Mouse (Mus musculus): ENCODE results near the gene Slc22a30. TPM values are rescaled to one million over a fixed set of nuclear protein-coding genes. Genes with fewer than 3 reads are reported as not detected.
"Not testable (repeated sequence)": the region's sequence is repeated elsewhere in the genome, so short reads cannot be mapped to it uniquely, and the experiment has no call there.

The Slc22a30 gene
- polyA plus RNA-seq (2015; fragmentation: Nextera tagmentation; extraction: Ambion mirVana): 0.18 TPM in 2 replicates

DNA sequence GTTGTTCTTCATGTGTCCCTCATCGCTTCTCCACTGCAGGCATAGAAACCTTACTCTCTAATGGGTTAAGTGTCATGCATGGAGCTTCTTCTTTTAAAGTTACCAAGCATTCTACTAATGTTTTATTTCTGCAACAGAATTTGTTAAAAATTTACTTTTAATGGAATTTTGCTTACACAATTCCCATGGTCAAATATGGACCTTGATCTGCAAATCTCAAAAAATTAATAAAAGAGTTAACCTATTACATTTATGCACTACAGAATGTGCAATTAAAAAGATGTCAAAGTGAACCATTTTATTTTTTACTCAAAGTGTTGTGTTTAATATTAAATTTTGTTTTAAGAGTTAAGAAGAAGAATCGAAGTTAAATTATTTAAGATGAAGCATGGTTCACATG is at the start of gene Slc22a30:
Slc22a30 (minus strand) TSS at position 101 of the 400 bp plus-strand sequence.
- H3K36me3 ChIP-seq (replicated peaks; ENCODE audit: insufficient read depth, low read length); H3K4me1 ChIP-seq (ENCODE audit: insufficient read depth); H3K4me3 ChIP-seq (ENCODE audit: low read depth, low read length); ATAC-seq; DNase-seq; H3K4me2 ChIP-seq (ENCODE audit: low read depth, low read length); H3K9ac ChIP-seq (replicated peaks); H3K27ac ChIP-seq (ENCODE audit: low read depth); H3K27me3 ChIP-seq (ENCODE audit: insufficient read depth, low read length); H3K9me3 ChIP-seq (ENCODE audit: low read length): not testable (repeated sequence)
- 88% methylated on average over 1 of the region's 2 CpGs for WGBS (ENCODE audit: insufficient replicate concordance)

GRCm38 (mm10) chr19:8448321-8448720 is 43.4 kb upstream of the Slc22a30 start:
- H3K4me2 ChIP-seq (ENCODE audit: low read depth, low read length): no peak overlapping the region
- H3K4me1 ChIP-seq (ENCODE audit: insufficient read depth): no peaks in the 10 kb centered on the region
- no peak for TF ChIP-seq EP300 (IDR thresholded peaks at IDR 0.05; ENCODE audit: low read depth)
- TF ChIP-seq CTCF (IDR thresholded peaks at IDR 0.05; ENCODE audit: low read depth): no peak
- DNase-seq: no peak
- H3K27me3 ChIP-seq (ENCODE audit: insufficient read depth, low read length): no peaks in the 10 kb centered on the region
- no peak overlapping the region for H3K9ac ChIP-seq (replicated peaks)
- no peak for ATAC-seq
- no peak overlapping the region for H3K27ac ChIP-seq (ENCODE audit: low read depth)
- no peaks in the 10 kb centered on the region for H3K36me3 ChIP-seq (replicated peaks; ENCODE audit: insufficient read depth, low read length)
- WGBS (ENCODE audit: insufficient replicate concordance): 54% methylated on average over 2 of the region's 2 CpGs
- no peak overlapping the region for H3K4me3 ChIP-seq (ENCODE audit: low read depth, low read length)
- no peaks in the 10 kb centered on the region for H3K9me3 ChIP-seq (ENCODE audit: low read length)

- Histone ChIP-seq H3K27ac (ENCODE audit: low read depth) (no peak overlapping the region), H3K4me2 (ENCODE audit: low read depth, low read length) (no peak overlapping the region), H3K9me3 (ENCODE audit: low read length) (no peaks in the 10 kb centered on the region), H3K4me3 (ENCODE audit: low read depth, low read length) (no peak overlapping the region), H3K36me3 (replicated peaks; ENCODE audit: insufficient read depth, low read length) (no peaks in the 10 kb centered on the region), H3K9ac (replicated peaks) (no peak overlapping the region), H3K27me3 (ENCODE audit: insufficient read depth, low read length) (no peaks in the 10 kb centered on the region), H3K4me1 (ENCODE audit: insufficient read depth) (no peaks in the 10 kb centered on the region)
- no peak for TF ChIP-seq CTCF (IDR thresholded peaks at IDR 0.05; ENCODE audit: low read depth)
- TF ChIP-seq EP300 (IDR thresholded peaks at IDR 0.05; ENCODE audit: low read depth): no peak
- DNase-seq (no peak), ATAC-seq (no peak)
- WGBS (ENCODE audit: insufficient replicate concordance): 65% methylated on average over 1 of the region's 1 CpGs
These were observed 42.6 kb upstream of the Slc22a30 start for GRCm38 (mm10) chr19:8447516-8447915.

DNA sequence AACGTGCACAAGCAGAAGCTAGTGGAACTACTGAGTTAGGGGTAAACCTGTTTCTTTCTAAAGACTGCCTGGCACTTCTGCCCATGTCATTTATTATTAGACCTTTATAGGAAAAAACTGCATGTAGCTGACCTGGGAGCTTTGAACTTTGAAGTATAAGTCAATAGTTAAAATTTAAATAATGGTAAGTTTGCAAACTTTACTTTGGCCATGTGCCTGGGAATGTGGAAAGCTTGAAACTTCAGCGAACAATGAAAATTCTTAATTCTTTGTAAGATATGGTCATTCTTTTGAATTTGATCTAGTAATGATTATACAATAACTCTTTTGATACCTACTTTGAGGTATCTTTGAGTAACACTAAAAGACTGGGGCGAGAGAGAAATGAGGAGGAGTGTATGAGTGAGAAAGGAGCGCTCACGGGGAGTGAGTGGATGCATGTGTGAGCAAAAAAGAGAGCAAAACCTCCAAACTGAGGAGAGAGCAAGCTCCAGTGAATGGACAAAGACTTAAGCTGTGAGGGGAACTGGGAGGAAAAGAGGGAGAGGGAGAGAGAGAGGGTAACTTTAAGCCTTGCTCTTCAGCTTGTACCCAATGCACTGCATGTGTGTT is 26.2 kb upstream of the Slc22a30 start:
- Histone ChIP-seq H3K4me1 (ENCODE audit: insufficient read depth) (no peaks in the 10 kb centered on the region), H3K36me3 (replicated peaks; ENCODE audit: insufficient read depth, low read length) (no peaks in the 10 kb centered on the region), H3K27ac (ENCODE audit: low read depth) (no peak overlapping the region), H3K9me3 (ENCODE audit: low read length) (no peaks in the 10 kb centered on the region), H3K9ac (replicated peaks) (no peak overlapping the region), H3K4me2 (ENCODE audit: low read depth, low read length) (no peak overlapping the region), H3K4me3 (ENCODE audit: low read depth, low read length) (no peak overlapping the region), H3K27me3 (ENCODE audit: insufficient read depth, low read length) (no peaks in the 10 kb centered on the region)
- WGBS (ENCODE audit: insufficient replicate concordance): 61% methylated on average over 5 of the region's 5 CpGs
- no peak for ATAC-seq
- TF ChIP-seq CTCF (IDR thresholded peaks at IDR 0.05; ENCODE audit: low read depth): no peak
- no peak for TF ChIP-seq EP300 (IDR thresholded peaks at IDR 0.05; ENCODE audit: low read depth)
- DNase-seq: no peak

GRCm38 (mm10) chr19:8407290-8408021 is 2.5 kb upstream of the Slc22a30 start:
- not testable (repeated sequence) for H3K36me3 ChIP-seq (replicated peaks; ENCODE audit: insufficient read depth, low read length); H3K9ac ChIP-seq (replicated peaks); H3K27ac ChIP-seq (ENCODE audit: low read depth); H3K4me3 ChIP-seq (ENCODE audit: low read depth, low read length); H3K4me1 ChIP-seq (ENCODE audit: insufficient read depth); H3K4me2 ChIP-seq (ENCODE audit: low read depth, low read length); H3K9me3 ChIP-seq (ENCODE audit: low read length); ATAC-seq; DNase-seq; H3K27me3 ChIP-seq (ENCODE audit: insufficient read depth, low read length)
- WGBS (ENCODE audit: insufficient replicate concordance): 64% methylated on average over 14 of the region's 14 CpGs

Other genes starting within 250 kb of the Slc22a30 start
- 0.08 and 0.15 TPM in 2 replicates for gene Slc22a29, start 186.2 kb downstream of the Slc22a30 start, polyA plus RNA-seq (2015; fragmentation: Nextera tagmentation; extraction: Ambion mirVana)
- gene Slc22a8, start 186.1 kb upstream of the Slc22a30 start, polyA plus RNA-seq (2015; fragmentation: Nextera tagmentation; extraction: Ambion mirVana): 0.27 TPM in 2 replicates
- gene Slc22a6, start 212.9 kb upstream of the Slc22a30 start, polyA plus RNA-seq (2015; fragmentation: Nextera tagmentation; extraction: Ambion mirVana): not detected in 2 replicates